Mouse (Mus musculus): Measurements from ENCODE around the gene Gm4756. TPM values are rescaled to one million over a fixed set of nuclear protein-coding genes. Genes with fewer than 3 reads are reported as not detected.
"Not testable (repeated sequence)": the region's sequence is repeated elsewhere in the genome, so short reads cannot be mapped to it uniquely, and the experiment has no call there.

The Gm4756 gene
- polyA plus RNA-seq, 1 experiment from 2014 or later: not detected

DNA sequence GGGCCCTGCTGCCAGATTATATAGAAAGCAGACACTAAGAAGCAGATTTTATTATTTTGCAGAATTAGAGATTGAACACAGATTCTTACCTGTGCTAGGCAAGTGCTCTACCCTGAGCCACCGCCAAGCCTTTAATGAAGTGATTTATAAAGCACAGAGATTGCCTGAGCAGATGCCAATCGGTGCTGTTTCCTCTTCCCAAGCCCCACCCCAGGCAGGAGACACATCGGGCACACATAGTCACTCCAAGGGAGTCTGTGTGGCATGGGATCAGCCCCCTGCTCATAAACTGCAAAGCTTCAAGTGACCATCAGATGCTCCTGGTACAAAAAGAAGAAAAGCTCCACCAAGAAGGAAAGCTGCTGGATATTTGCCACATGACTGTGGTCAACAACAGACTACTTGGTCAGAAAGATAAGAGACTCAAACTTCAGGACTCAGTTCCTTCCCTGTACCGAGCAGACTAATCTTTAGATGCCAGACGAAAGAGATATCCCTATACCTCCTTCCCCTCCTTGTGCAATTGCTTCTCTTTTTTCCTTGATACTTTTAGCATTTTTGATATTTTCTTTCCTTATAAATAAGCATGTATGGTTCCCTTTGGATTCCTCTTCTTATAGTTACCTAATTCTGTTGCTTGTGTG lies 26.5 kb downstream of the Gm4756 start:
- no peaks in the 10 kb centered on the region for H3K4me1 ChIP-seq
- no peaks in the 10 kb centered on the region for H3K9me3 ChIP-seq (replicated peaks)
- no peak overlapping the region for H3K4me3 ChIP-seq
- H3K36me3 ChIP-seq: no peaks in the 10 kb centered on the region
- DNase-seq (ENCODE audit: low spot score): no peak
- H3K27me3 ChIP-seq (ENCODE audit: low read depth, poor library complexity, severe bottlenecking): no peaks in the 10 kb centered on the region
- no peak overlapping the region for H3K27ac ChIP-seq
- WGBS: 86% methylated on average over 5 of the region's 5 CpGs

DNA sequence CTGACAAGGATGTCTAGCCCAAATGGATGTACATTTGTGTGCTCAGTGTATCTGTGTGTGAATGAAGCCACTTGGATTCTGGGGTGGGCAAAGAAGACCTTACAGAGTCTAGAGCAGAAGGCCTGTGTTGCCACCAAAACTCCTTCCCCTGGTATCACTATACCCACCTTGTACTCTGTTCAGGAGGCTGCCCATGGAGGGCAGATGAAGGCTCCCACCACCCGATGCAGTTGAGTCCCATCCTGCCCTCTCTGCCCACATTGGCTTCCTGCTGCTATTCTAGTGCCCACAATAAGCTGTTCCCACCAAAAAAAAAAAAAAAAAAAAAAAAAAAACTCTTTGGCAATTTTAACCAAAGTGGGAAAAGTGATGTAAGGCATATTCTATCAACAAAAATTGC lies 28.0 kb downstream of the Gm4756 start:
- no peak overlapping the region for H3K27ac ChIP-seq
- no peak for DNase-seq (ENCODE audit: low spot score)
- no peaks in the 10 kb centered on the region for H3K36me3 ChIP-seq
- H3K4me3 ChIP-seq: no peak overlapping the region
- H3K27me3 ChIP-seq (ENCODE audit: low read depth, poor library complexity, severe bottlenecking): no peaks in the 10 kb centered on the region
- H3K9me3 ChIP-seq (replicated peaks): no peaks in the 10 kb centered on the region
- H3K4me1 ChIP-seq: no peaks in the 10 kb centered on the region
- WGBS: 83% methylated on average over 1 of the region's 1 CpGs

DNA sequence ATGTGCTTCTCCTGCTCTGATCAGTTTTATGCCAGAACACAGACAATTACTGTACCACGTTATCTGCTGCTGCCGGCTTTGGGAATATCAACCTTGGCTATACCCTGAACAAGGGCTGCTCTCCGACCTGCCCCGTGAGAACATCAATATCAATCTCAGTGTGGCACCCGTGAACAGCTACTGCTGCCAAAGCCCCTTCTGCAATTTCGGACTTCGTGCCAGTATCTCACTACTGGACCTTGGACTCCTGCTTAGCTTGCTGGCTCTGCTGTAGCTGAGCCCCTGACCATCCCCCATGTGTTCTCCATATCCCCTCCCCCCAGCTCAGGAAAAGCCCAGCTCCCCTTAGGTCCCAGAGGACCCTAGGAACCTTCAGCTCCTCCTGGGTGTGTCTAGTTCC lies 28.6 kb downstream of the Gm4756 start:
- DNase-seq (ENCODE audit: low spot score): no peak
- H3K27ac ChIP-seq: no peak overlapping the region
- H3K4me1 ChIP-seq: no peaks in the 10 kb centered on the region
- H3K9me3 ChIP-seq (replicated peaks): no peaks in the 10 kb centered on the region
- 91% methylated on average over 7 of the region's 7 CpGs for WGBS
- H3K36me3 ChIP-seq: no peaks in the 10 kb centered on the region
- H3K4me3 ChIP-seq: no peak overlapping the region
- no peaks in the 10 kb centered on the region for H3K27me3 ChIP-seq (ENCODE audit: low read depth, poor library complexity, severe bottlenecking)

DNA sequence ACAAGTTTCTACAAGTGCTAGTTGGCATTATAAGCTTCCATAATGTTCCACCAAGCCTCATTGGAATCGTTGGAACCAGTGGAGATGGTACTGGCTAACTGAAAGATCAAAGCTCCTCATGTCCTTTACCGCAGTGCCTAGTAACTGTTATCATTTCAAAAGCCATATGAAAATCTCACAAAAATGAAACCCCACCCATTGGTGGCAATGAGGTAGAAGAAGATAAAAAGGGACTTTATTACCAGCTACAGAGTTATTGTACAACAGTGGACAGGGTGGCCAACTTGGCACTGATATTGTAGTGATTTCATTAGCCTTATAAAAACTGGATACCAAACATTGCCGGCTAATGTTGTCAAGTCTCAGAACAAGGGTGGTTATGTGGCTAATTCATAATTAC lies 37.4 kb downstream of the Gm4756 start:
- Histone ChIP-seq H3K36me3 (no peaks in the 10 kb centered on the region), H3K27me3 (ENCODE audit: low read depth, poor library complexity, severe bottlenecking) (no peaks in the 10 kb centered on the region), H3K9me3 (replicated peaks) (no peaks in the 10 kb centered on the region), H3K4me3 (no peak overlapping the region), H3K27ac (no peak overlapping the region), H3K4me1 (no peaks in the 10 kb centered on the region)
- no peak for DNase-seq (ENCODE audit: low spot score)
- 94% methylated on average over 3 of the region's 3 CpGs for WGBS

DNA sequence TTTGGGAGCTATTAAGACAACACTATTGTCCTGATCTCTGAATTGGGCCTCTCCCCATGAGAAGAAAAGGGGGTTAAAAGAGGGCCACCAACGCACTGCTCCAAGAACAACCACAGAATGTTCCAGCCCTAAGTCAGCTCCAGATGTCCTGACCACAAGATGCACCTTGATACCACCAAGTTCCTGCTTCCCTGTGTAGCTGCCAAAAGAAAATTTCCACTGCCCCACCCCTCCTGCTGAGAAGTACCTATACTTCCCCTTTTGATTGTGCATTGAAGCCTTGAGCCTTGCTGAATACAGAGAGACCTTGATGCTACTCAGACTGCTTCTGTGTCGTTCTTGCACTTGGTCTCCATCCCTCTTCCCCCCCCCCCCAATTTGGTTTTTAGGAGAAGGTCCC lies 50.7 kb downstream of the Gm4756 start:
- H3K4me3 ChIP-seq; H3K9me3 ChIP-seq (replicated peaks); H3K27ac ChIP-seq; H3K27me3 ChIP-seq (ENCODE audit: low read depth, poor library complexity, severe bottlenecking); H3K36me3 ChIP-seq; DNase-seq (ENCODE audit: low spot score); H3K4me1 ChIP-seq: not testable (repeated sequence)
- 89% methylated on average over 2 of the region's 2 CpGs for WGBS

DNA sequence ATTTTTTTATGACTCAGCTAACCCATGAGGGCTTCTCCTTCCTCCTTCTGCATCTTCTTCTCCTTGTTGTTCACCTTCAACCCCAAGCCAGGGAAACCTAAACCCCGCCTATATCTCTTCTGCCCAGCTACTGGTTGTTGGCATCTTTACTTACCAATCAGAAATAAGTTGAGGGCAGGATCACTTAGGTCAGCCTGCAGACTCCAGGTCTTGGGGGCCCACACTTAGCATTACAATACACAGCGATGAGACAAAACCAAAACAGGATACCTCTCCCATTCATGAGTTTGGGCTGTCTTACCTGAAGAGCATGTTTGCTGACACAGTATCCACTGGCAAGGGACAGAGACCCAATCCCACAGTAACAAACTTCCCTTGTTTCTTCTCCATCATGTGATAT lies 55.5 kb downstream of the Gm4756 start:
- no peaks in the 10 kb centered on the region for H3K4me1 ChIP-seq
- no peak overlapping the region for H3K4me3 ChIP-seq
- 59% methylated on average over 2 of the region's 2 CpGs for WGBS

DNA sequence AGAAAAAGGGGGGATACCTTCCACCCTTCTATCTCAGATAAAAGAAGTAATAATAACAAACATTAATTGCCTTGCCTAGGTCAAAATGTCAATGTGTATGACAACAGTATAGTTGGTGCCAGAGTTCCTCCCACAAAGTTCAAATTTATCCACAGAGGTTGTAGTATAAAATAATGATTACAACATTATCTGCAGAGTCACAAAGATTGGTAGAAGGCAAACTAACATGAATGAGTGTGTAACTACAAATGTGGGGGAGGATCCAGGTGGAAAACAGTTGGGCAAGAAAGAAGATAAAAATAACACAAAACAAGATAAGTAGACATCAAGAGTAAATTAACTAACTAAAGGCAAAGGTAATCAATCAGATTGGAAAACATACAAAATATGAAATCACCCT lies 56.5 kb downstream of the Gm4756 start:
- DNase-seq (ENCODE audit: low spot score): no peak
- Histone ChIP-seq H3K27me3 (ENCODE audit: low read depth, poor library complexity, severe bottlenecking) (no peaks in the 10 kb centered on the region), H3K27ac (no peak overlapping the region), H3K36me3 (no peaks in the 10 kb centered on the region), H3K4me1 (no peaks in the 10 kb centered on the region), H3K4me3 (no peak overlapping the region), H3K9me3 (replicated peaks) (no peaks in the 10 kb centered on the region)

More for the DNA sequence above, 55.5 kb downstream of the Gm4756 start:
- Histone ChIP-seq H3K36me3 (no peaks in the 10 kb centered on the region), H3K27ac (no peak overlapping the region), H3K9me3 (replicated peaks) (no peaks in the 10 kb centered on the region), H3K27me3 (ENCODE audit: low read depth, poor library complexity, severe bottlenecking) (no peaks in the 10 kb centered on the region)
- no peak for DNase-seq (ENCODE audit: low spot score)

DNA sequence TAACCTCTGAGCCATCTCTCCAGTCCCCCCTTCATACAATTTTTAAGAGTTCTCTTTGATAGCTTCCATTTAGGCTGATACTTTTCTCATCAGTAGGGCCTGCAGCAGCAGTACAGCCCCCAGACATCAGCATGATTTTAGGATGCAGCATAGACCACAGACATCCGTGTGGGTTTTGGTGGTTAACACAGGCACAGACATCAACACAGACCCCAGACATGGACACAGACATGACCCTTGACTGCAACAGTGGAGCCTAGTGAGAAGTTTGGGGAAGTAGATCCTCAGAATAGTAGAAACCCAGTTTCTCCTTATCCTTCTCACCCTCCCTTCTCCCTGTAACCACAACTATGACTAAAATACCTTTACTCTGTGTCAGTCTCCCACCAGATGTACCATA lies 64.1 kb downstream of the Gm4756 start:
- WGBS: 94% methylated on average over 1 of the region's 1 CpGs

DNA sequence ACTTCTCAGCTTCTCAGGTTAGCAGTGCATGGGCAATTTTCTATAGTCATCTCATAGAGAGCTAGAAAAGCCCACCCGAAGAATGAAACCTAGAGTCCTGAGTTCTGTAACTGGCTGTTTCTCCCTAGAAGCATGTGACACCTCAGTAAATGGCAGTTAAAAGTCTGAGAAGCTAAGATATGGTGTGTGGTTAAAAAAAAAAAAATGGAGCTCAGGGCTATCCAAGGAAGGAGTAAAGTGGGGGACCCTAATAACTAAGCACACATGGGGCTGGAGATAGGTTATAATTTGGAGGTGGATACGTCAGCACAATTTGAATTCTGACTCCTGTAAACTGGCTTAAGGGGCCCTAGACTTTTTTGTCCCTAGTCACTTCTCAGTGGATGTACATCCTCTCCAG lies 66.4 kb downstream of the Gm4756 start:
- Histone ChIP-seq H3K4me1 (no peaks in the 10 kb centered on the region), H3K9me3 (replicated peaks) (no peaks in the 10 kb centered on the region), H3K27ac (no peak overlapping the region), H3K27me3 (ENCODE audit: low read depth, poor library complexity, severe bottlenecking) (no peaks in the 10 kb centered on the region), H3K36me3 (no peaks in the 10 kb centered on the region), H3K4me3 (no peak overlapping the region)
- 97% methylated on average over 2 of the region's 2 CpGs for WGBS
- no peak for DNase-seq (ENCODE audit: low spot score)

More for the DNA sequence above, 64.1 kb downstream of the Gm4756 start:
- no peak for DNase-seq (ENCODE audit: low spot score)
- no peak overlapping the region for H3K27ac ChIP-seq
- H3K36me3 ChIP-seq: no peaks in the 10 kb centered on the region
- H3K27me3 ChIP-seq (ENCODE audit: low read depth, poor library complexity, severe bottlenecking): no peaks in the 10 kb centered on the region
- no peaks in the 10 kb centered on the region for H3K4me1 ChIP-seq
- H3K9me3 ChIP-seq (replicated peaks): no peaks in the 10 kb centered on the region
- H3K4me3 ChIP-seq: no peak overlapping the region

DNA sequence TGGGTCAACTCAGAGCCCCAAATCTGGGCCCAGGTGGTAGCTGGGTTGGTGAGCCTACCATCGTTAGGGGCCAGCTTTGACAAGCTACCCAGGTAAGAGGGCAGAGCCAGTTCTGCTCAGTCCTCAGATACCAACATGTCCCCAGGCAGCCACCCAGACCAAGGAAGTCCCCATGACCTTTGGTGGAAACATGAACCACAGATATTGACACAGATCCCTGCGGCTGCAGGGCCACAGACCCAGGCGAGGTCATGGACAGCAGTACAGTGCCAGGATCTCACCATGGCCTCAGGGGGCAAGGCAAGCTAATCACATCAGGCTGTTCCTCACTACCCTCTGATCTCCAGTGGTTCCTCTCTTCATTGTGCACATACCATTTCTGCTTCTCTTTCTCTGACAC lies 67.4 kb downstream of the Gm4756 start:
- DNase-seq (ENCODE audit: low spot score): no peak
- H3K4me3 ChIP-seq: no peak overlapping the region
- H3K36me3 ChIP-seq: no peaks in the 10 kb centered on the region
- 91% methylated on average over 3 of the region's 3 CpGs for WGBS
- no peaks in the 10 kb centered on the region for H3K27me3 ChIP-seq (ENCODE audit: low read depth, poor library complexity, severe bottlenecking)
- H3K27ac ChIP-seq: no peak overlapping the region
- no peaks in the 10 kb centered on the region for H3K9me3 ChIP-seq (replicated peaks)
- H3K4me1 ChIP-seq: no peaks in the 10 kb centered on the region

DNA sequence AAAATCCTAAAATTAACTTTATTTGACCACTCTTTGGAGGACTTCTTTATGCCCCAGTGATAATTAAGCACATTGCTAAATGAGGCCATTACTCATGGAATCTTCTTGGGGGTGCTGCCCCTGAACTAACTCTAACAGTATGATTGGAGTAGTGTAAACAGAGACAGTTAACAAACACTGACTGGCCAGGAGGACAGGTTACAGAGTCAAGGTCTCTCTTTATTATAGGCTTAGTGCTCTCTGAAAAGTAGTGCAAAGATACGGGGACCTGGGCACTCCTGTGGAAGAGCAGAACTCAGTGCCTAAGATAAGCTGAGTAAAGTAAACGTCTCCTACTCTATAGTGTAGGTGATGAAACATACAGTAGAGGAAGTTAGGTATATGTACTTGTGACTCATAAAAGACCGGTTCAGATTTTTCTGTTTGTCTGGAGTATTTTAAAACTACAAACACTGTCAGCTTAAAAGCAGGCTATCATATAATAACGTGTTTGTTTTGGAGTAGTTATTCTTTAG lies 85.1 kb downstream of the Gm4756 start:
- no peaks in the 10 kb centered on the region for H3K27me3 ChIP-seq (ENCODE audit: low read depth, poor library complexity, severe bottlenecking)
- H3K9me3 ChIP-seq (replicated peaks): no peaks in the 10 kb centered on the region

DNA sequence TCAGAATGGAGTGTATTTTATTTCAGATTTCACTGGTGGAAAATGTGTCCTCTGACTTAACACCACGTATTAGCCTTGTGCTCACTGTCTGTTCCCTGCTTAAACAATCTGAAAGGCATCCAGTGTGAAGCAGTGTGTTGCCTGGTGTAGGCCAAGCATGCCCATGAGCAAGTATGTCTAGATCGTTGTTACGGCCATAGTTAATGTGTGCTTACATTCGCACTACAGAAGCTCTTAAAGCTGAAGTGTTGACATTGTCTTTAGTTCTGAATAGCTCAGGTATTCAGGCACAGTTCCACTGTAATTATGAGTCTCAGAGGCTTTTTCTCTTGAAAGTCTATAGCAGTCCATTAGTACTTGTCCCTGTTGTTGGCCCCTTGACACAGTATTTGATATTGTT lies 95.1 kb downstream of the Gm4756 start:
- Histone ChIP-seq H3K27me3 (ENCODE audit: low read depth, poor library complexity, severe bottlenecking) (no peaks in the 10 kb centered on the region), H3K9me3 (replicated peaks) (no peaks in the 10 kb centered on the region), H3K27ac (no peak overlapping the region), H3K4me1 (no peaks in the 10 kb centered on the region), H3K36me3 (peaks cover 9% of the 10 kb centered on the region), H3K4me3 (no peak overlapping the region)
- no peak for DNase-seq (ENCODE audit: low spot score)
- 91% methylated on average over 4 of the region's 4 CpGs for WGBS

More for the DNA sequence above, 85.1 kb downstream of the Gm4756 start:
- Histone ChIP-seq H3K4me1 (no peaks in the 10 kb centered on the region), H3K27ac (no peak overlapping the region), H3K4me3 (no peak overlapping the region), H3K36me3 (peaks cover 2% of the 10 kb centered on the region; the same call in 1 of the 2 replicates)
- DNase-seq (ENCODE audit: low spot score): no peak
- 90% methylated on average over 4 of the region's 4 CpGs for WGBS

DNA sequence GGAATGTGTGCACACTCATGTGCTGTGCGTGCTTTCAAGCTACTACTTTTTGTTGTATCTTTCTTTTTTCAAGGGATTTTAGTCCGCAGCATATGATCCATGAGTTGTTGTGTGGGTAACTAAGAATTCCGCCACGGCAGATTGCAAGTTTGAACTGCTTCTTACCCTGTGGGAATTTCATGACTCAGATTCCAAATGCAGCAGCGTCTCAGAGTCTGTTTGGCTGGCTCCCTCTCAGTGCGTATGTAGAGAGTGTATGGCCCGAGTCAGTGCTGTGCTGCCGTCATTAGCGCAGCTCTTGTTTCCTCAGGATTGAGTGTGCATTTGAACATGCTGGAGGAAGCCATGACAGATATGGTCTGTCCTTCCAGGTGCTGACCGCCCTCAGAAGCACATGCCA lies 110.9 kb downstream of the Gm4756 start:
- Histone ChIP-seq H3K4me3 (no peak overlapping the region), H3K4me1 (peaks cover 17% of the 10 kb centered on the region), H3K9me3 (replicated peaks) (no peaks in the 10 kb centered on the region), H3K27me3 (ENCODE audit: low read depth, poor library complexity, severe bottlenecking) (no peaks in the 10 kb centered on the region), H3K27ac (no peak overlapping the region), H3K36me3 (peaks cover 30% of the 10 kb centered on the region)
- 95% methylated on average over 10 of the region's 10 CpGs for WGBS
- no peak for DNase-seq (ENCODE audit: low spot score)
